Comparison of ENCODE assay signal across 20 mouse cellular contexts in the genomic region with DNA sequence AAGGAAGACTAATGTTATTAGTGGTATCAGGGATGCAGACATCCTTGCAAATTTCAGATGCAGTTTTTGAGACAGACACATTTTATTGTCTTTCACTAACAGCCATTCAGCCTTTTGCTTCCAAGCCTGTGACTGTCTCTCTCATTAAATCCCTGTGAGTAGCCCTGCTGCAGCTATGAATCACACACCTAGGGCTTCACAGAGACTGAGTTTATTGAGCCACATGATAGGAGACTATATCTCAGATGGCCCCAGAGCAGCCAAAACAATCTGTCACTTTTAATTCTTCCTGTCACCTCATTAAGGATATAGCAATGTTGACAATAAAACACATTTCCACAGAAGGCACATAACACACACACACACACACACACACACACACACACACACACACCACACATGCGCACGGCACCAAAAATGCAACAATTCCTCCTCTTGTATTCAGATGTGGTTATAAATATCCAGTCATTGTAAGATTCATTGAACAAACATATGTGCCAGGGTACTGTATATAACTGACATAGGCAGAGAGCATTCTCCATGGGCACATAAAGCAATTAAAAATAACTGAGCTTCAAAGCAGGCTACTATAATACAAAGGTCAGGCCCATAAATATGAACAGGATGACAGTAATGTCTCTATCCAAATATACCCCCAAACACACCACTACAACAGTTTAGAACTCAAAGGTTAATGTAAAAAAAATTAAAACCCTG.
DNase-seq lines count a peak whose midpoint lies in the region; ATAC-seq and TF ChIP-seq lines count a peak whose summit lies in the region.
"Had no signal": no experiment of that assay in that cellular context is flagged by ENCODE, and none has a peak within 500 bp of the region (broad histone marks: within the 10 kb centered on the region; RNA-seq: fewer than 3 reads in every experiment).

No protein-coding gene starts in this region.

- H3K27ac ChIP-seq in midbrain, embryonic 13.5 days, result no peak overlapping the region
- H3K27ac ChIP-seq in midbrain, embryonic 11.5 days (ENCODE audit: low read depth, low read length), result no peak overlapping the region
- H3K27ac ChIP-seq in hindbrain, postnatal 0 days, result no peak overlapping the region; the same call in 1 of the 2 replicates
- no peak overlapping the region for H3K27ac ChIP-seq in midbrain, postnatal 0 days (ENCODE audit: low read depth, low read length)
- H3K27ac ChIP-seq in heart, embryonic 12.5 days (ENCODE audit: poor library complexity, severe bottlenecking), result no peak overlapping the region
- H3K27ac ChIP-seq: embryonic facial prominence, embryonic 13.5 days; left cerebral cortex, adult 2 months had no signal

- DNase-seq in midbrain, embryonic 11.5 days (ENCODE audit: low spot score, missing footprints), result no peak
- peak; percentile 12 for DNase-seq in hindbrain, postnatal 0 days (ENCODE audit: low spot score)
- DNase-seq in midbrain, postnatal 0 days (ENCODE audit: low spot score), result peak; percentile 27
- peak; percentile 23 for DNase-seq in retina, postnatal 1 day
- no peak for DNase-seq in left cerebral cortex, postnatal 10 days (ENCODE audit: extremely low spot score in 1 of 2, low spot score in 2 of 2)
- no peak for DNase-seq in urinary bladder, postnatal 36 days (ENCODE audit: low spot score in 2 of 2)
- DNase-seq: cerebellum, adult 11-12 months; cerebellum, postnatal 14 days; gastrocnemius, postnatal 36 days; kidney, adult 9 months; kidney, postnatal 25 days; lung, adult 18-20 months; lung, postnatal 14 days; right cerebral cortex, adult 18-20 months had no signal

- 0 out of 2 replicates have a peak, but pooled peaks have one; percentile 62 for ATAC-seq in midbrain, embryonic 13.5 days
- ATAC-seq in midbrain, embryonic 11.5 days (ENCODE audit: low FRiP score), result no peak
- 0 out of 2 replicates have a peak, but pooled peaks have one; percentile 61 for ATAC-seq in hindbrain, postnatal 0 days
- no peak for ATAC-seq in midbrain, postnatal 0 days (ENCODE audit: low FRiP score)
- ATAC-seq in heart, embryonic 12.5 days (ENCODE audit: insufficient number of reproducible peaks, low FRiP score), result no peak
- ATAC-seq: forebrain, embryonic 16.5 days had no signal

- no peaks in the 10 kb centered on the region for H3K27me3 ChIP-seq in midbrain, embryonic 13.5 days
- no peaks in the 10 kb centered on the region for H3K27me3 ChIP-seq in midbrain, embryonic 11.5 days (ENCODE audit: control insufficient read depth, insufficient read depth, low read length)
- H3K27me3 ChIP-seq in hindbrain, postnatal 0 days (ENCODE audit: insufficient read depth, low read length), result no peaks in the 10 kb centered on the region
- H3K27me3 ChIP-seq in midbrain, postnatal 0 days (ENCODE audit: insufficient read depth, low read length), result no peaks in the 10 kb centered on the region
- H3K27me3 ChIP-seq in heart, embryonic 12.5 days (replicated peaks), result no peaks in the 10 kb centered on the region
- H3K27me3 ChIP-seq: embryonic facial prominence, embryonic 13.5 days had no signal

- H3K4me3 ChIP-seq in midbrain, embryonic 13.5 days (replicated peaks), result no peak overlapping the region
- no peak overlapping the region for H3K4me3 ChIP-seq in midbrain, embryonic 11.5 days (ENCODE audit: low read depth, low read length)
- H3K4me3 ChIP-seq in hindbrain, postnatal 0 days (ENCODE audit: low read length), result no peak overlapping the region
- H3K4me3 ChIP-seq in midbrain, postnatal 0 days (ENCODE audit: low read depth, low read length), result no peak overlapping the region
- no peak overlapping the region for H3K4me3 ChIP-seq in heart, embryonic 12.5 days
- H3K4me3 ChIP-seq: embryonic facial prominence, embryonic 13.5 days; left cerebral cortex, adult 2 months had no signal

- H3K4me1 ChIP-seq in midbrain, embryonic 13.5 days (replicated peaks), result 0 out of 2 replicates have a peak, but pooled peaks cover 4% of the 10 kb centered on the region
- no peaks in the 10 kb centered on the region for H3K4me1 ChIP-seq in midbrain, embryonic 11.5 days (ENCODE audit: control insufficient read depth, insufficient read depth, low read length)
- no peaks in the 10 kb centered on the region for H3K4me1 ChIP-seq in hindbrain, postnatal 0 days (ENCODE audit: insufficient read depth, low read length)
- no peaks in the 10 kb centered on the region for H3K4me1 ChIP-seq in midbrain, postnatal 0 days (ENCODE audit: insufficient read depth, low read length)
- H3K4me1 ChIP-seq in heart, embryonic 12.5 days (replicated peaks), result no peaks in the 10 kb centered on the region
- H3K4me1 ChIP-seq: embryonic facial prominence, embryonic 13.5 days had no signal

- H3K9ac ChIP-seq in midbrain, embryonic 13.5 days (replicated peaks), result no peak overlapping the region
- no peak overlapping the region for H3K9ac ChIP-seq in midbrain, embryonic 11.5 days (ENCODE audit: low read length)
- H3K9ac ChIP-seq in hindbrain, postnatal 0 days (replicated peaks; ENCODE audit: low read length), result no peak overlapping the region
- H3K9ac ChIP-seq in midbrain, postnatal 0 days (replicated peaks; ENCODE audit: low read length, poor library complexity, severe bottlenecking), result no peak overlapping the region
- no peak overlapping the region for H3K9ac ChIP-seq in heart, embryonic 12.5 days
- H3K9ac ChIP-seq: embryonic facial prominence, embryonic 13.5 days had no signal

- no peak for TF ChIP-seq CTCF in hindbrain, postnatal 0 days (IDR thresholded peaks at IDR 0.05; ENCODE audit: low read depth)
- no peak for TF ChIP-seq CTCF in midbrain, postnatal 0 days (IDR thresholded peaks at IDR 0.05)

- 94% methylated on average over 2 of the region's 2 CpGs for WGBS in midbrain, embryonic 13.5 days
- WGBS in midbrain, embryonic 11.5 days, result 93% methylated on average over 2 of the region's 2 CpGs
- 69% methylated on average over 2 of the region's 2 CpGs for WGBS in hindbrain, postnatal 0 days
- WGBS in midbrain, postnatal 0 days, result 89% methylated on average over 2 of the region's 2 CpGs
- 84% methylated on average over 2 of the region's 2 CpGs for WGBS in heart, embryonic 12.5 days

- no peaks in the 10 kb centered on the region for H3K9me3 ChIP-seq in midbrain, embryonic 13.5 days
- no peaks in the 10 kb centered on the region for H3K9me3 ChIP-seq in midbrain, embryonic 11.5 days (ENCODE audit: control insufficient read depth, low read length)
- no peaks in the 10 kb centered on the region for H3K9me3 ChIP-seq in hindbrain, postnatal 0 days (ENCODE audit: low read length)
- H3K9me3 ChIP-seq in midbrain, postnatal 0 days (ENCODE audit: low read length), result no peaks in the 10 kb centered on the region
- no peaks in the 10 kb centered on the region for H3K9me3 ChIP-seq in heart, embryonic 12.5 days (replicated peaks)
- H3K9me3 ChIP-seq: embryonic facial prominence, embryonic 13.5 days had no signal

- no peaks in the 10 kb centered on the region for H3K36me3 ChIP-seq in midbrain, embryonic 13.5 days
- no peaks in the 10 kb centered on the region for H3K36me3 ChIP-seq in midbrain, embryonic 11.5 days (ENCODE audit: control insufficient read depth, insufficient read depth, low read length)
- H3K36me3 ChIP-seq in hindbrain, postnatal 0 days (ENCODE audit: insufficient read depth, low read length), result no peaks in the 10 kb centered on the region
- no peaks in the 10 kb centered on the region for H3K36me3 ChIP-seq in midbrain, postnatal 0 days (ENCODE audit: insufficient read depth, low read length)
- no peaks in the 10 kb centered on the region for H3K36me3 ChIP-seq in heart, embryonic 12.5 days
- H3K36me3 ChIP-seq: embryonic facial prominence, embryonic 13.5 days had no signal

- intact Hi-C loops in left cerebral cortex, postnatal 10 days (cut with DNase I), result no loop called here

- no peak overlapping the region for H3K4me2 ChIP-seq in midbrain, embryonic 13.5 days (replicated peaks)
- no peak overlapping the region for H3K4me2 ChIP-seq in midbrain, embryonic 11.5 days
- H3K4me2 ChIP-seq in hindbrain, postnatal 0 days (ENCODE audit: low read depth, low read length), result no peak overlapping the region
- H3K4me2 ChIP-seq in midbrain, postnatal 0 days (ENCODE audit: low read depth, low read length, poor library complexity, severe bottlenecking), result no peak overlapping the region
- no peak overlapping the region for H3K4me2 ChIP-seq in heart, embryonic 12.5 days
- H3K4me2 ChIP-seq: embryonic facial prominence, embryonic 13.5 days; liver, embryonic 11.5 days had no signal

Comparison
In these comparisons a context has a peak if more than half of its experiments do, and no peak if none do; other contexts are left out.
1. ATAC-seq: peak in midbrain, embryonic 13.5 days (single experiment) and hindbrain, postnatal 0 days (single experiment); none in midbrain, embryonic 11.5 days (single experiment), midbrain, postnatal 0 days (single experiment) and heart, embryonic 12.5 days (single experiment).
2. DNase-seq: peak in hindbrain, postnatal 0 days (single experiment), midbrain, postnatal 0 days (single experiment) and retina, postnatal 1 day (single experiment); none in midbrain, embryonic 11.5 days (single experiment), left cerebral cortex, postnatal 10 days (0 of 2) and urinary bladder, postnatal 36 days (0 of 2).